Mouse (Mus musculus) forebrain, embryonic 16.5 days (tissue): Measurements from ENCODE around the gene Cenpm. TPM values are rescaled to one million over a fixed set of nuclear protein-coding genes. Genes with fewer than 3 reads are reported as not detected.
"Not testable (repeated sequence)": the region's sequence is repeated elsewhere in the genome, so short reads cannot be mapped to it uniquely, and the experiment has no call there.

ENCODE experiments used
- ATAC-seq: fragments of 200-750 bp; cut with Nextera tagmentation; 2 replicates; pipeline ENCODE4 v1.8.0; 2017; ENCODE audit warnings: mild to moderate bottlenecking, moderate library complexity
- H3K27ac ChIP-seq: fragments of 300-500 bp; sonication (generic); 2 replicates; pipeline ENCODE4 v1.5.1; 2014; ENCODE audit warnings: low read length, control low read depth
- H3K27me3 ChIP-seq: fragments of 300-500 bp; sonication (generic); replicated peaks from 2 replicates; pipeline ENCODE4 v1.6.1; 2014; ENCODE audit warnings: low read length; ENCODE audit not compliant: control insufficient read depth, insufficient read depth
- H3K36me3 ChIP-seq: fragments of 300-500 bp; sonication (generic); 2 replicates; pipeline ENCODE4 v1.6.1; 2014; ENCODE audit not compliant: control insufficient read depth, insufficient read depth
- H3K4me1 ChIP-seq: fragments of 300-500 bp; sonication (generic); replicated peaks from 2 replicates; pipeline ENCODE4 v1.6.1; 2014; ENCODE audit warnings: low read length; ENCODE audit not compliant: control insufficient read depth, insufficient read depth
- H3K4me2 ChIP-seq: fragments of 300-500 bp; sonication (generic); 2 replicates; pipeline ENCODE4 v1.6.1; 2014; ENCODE audit warnings: mild to moderate bottlenecking, low read length, control low read depth
- H3K4me3 ChIP-seq: fragments of 300-500 bp; sonication (generic); replicated peaks from 2 replicates; pipeline ENCODE4 v1.5.1; 2014; ENCODE audit warnings: mild to moderate bottlenecking, low read length, control low read depth
- H3K9ac ChIP-seq: fragments of 300-500 bp; sonication (generic); replicated peaks from 2 replicates; pipeline ENCODE4 v1.6.1; 2014; ENCODE audit warnings: low read depth, low read length, control low read depth
- H3K9me3 ChIP-seq: fragments of 300-500 bp; sonication (generic); 2 replicates; pipeline ENCODE4 v1.6.1; 2016; ENCODE audit warnings: low read length; ENCODE audit not compliant: control insufficient read depth
- WGBS: fragments of 180-500 bp; shearing (Covaris S2); extraction: QIAGEN DNeasy Blood & Tissue Kit; methylation state at CpG from one replicate; pipeline ENCODE4 v1.1.7; 2014; 5-methylcytosine and 5-hydroxymethylcytosine counted together
- polyA plus RNA-seq: library from polyadenylated mRNA; unstranded; fragments of >200 nt; fragmentation: Nextera tagmentation; extraction: Ambion mirVana; gene quantifications from 2 replicates; pipeline ENCODE4 v1.2.1, GENCODE M21; 2015

The Cenpm gene
- polyA plus RNA-seq, 1 experiment from 2014 or later: 29.8 TPM

GRCm38 (mm10) chr15:82252097-82252496, 7.5 kb upstream of the Cenpm start, which contains the start of gene 1500009C09Rik:
1500009C09Rik (plus strand) TSS chr15:82252397.
- Histone ChIP-seq H3K27ac (no peak within 1 kb of the TSS), H3K9ac (no peak within 1 kb of the TSS), H3K36me3 (no peaks in the 10 kb centered on the region), H3K4me2 (no peak within 1 kb of the TSS), H3K9me3 (no peaks in the 10 kb centered on the region), H3K4me1 (peaks cover 18% of the 10 kb centered on the region), H3K27me3 (no peaks in the 10 kb centered on the region), H3K4me3 (no peak within 1 kb of the TSS)
- WGBS: 91% methylated on average over 6 of the region's 6 CpGs
- ATAC-seq: no peak

GRCm38 (mm10) chr15:82251579-82251978, 7.0 kb upstream of the Cenpm start:
- H3K27me3 ChIP-seq: no peaks in the 10 kb centered on the region
- no peak overlapping the region for H3K9ac ChIP-seq
- no peaks in the 10 kb centered on the region for H3K36me3 ChIP-seq
- H3K4me3 ChIP-seq: no peak overlapping the region
- H3K4me1 ChIP-seq: peaks cover 13% of the 10 kb centered on the region
- H3K9me3 ChIP-seq: no peaks in the 10 kb centered on the region
- WGBS: 97% methylated on average over 3 of the region's 3 CpGs
- H3K4me2 ChIP-seq: no peak overlapping the region
- no peak overlapping the region for H3K27ac ChIP-seq
- no peak for ATAC-seq

GRCm38 (mm10) chr15:82247131-82247776, 2.7 kb upstream of the Cenpm start:
- Histone ChIP-seq H3K36me3 (no peaks in the 10 kb centered on the region), H3K4me2 (no peak overlapping the region), H3K9me3 (no peaks in the 10 kb centered on the region), H3K9ac (no peak overlapping the region), H3K27me3 (no peaks in the 10 kb centered on the region), H3K27ac (no peak overlapping the region), H3K4me1 (peaks cover 7% of the 10 kb centered on the region), H3K4me3 (no peak overlapping the region)
- 72% methylated on average over 3 of the region's 3 CpGs for WGBS
- ATAC-seq: no peak

- Histone ChIP-seq H3K4me3 (peak overlapping the region; percentile 82), H3K9ac (peak overlapping the region; percentile 63), H3K27ac (peak overlapping the region; percentile 81), H3K4me2 (peak overlapping the region; percentile 93)
- not testable (repeated sequence) for H3K9me3 ChIP-seq, H3K27me3 ChIP-seq, H3K4me1 ChIP-seq, ATAC-seq, H3K36me3 ChIP-seq
- 23% methylated on average over 9 of the region's 9 CpGs for WGBS
These were observed 235 bp upstream of the Cenpm start for GRCm38 (mm10) chr15:82244805-82245161.

GRCm38 (mm10) chr15:82243742-82244114, 820 bp downstream of the Cenpm start:
- ATAC-seq: peak; percentile 18; the same call in 1 of the 2 replicates
- Histone ChIP-seq H3K9ac (peak overlapping the region; percentile 63), H3K9me3 (no peaks in the 10 kb centered on the region), H3K4me2 (peak overlapping the region; percentile 93), H3K27ac (0 out of 2 replicates have a peak overlapping the region, but pooled peaks have one; percentile 16), H3K4me3 (peak overlapping the region; percentile 82), H3K36me3 (no peaks in the 10 kb centered on the region), H3K27me3 (no peaks in the 10 kb centered on the region), H3K4me1 (peaks cover 7% of the 10 kb centered on the region)
- 3% methylated on average over 12 of the region's 12 CpGs for WGBS

- Histone ChIP-seq H3K4me1 (peaks cover 7% of the 10 kb centered on the region), H3K27ac (no peak overlapping the region), H3K27me3 (no peaks in the 10 kb centered on the region), H3K36me3 (no peaks in the 10 kb centered on the region), H3K9ac (no peak overlapping the region; the same call in 1 of the 2 replicates), H3K4me3 (peak overlapping the region; percentile 82), H3K4me2 (peak overlapping the region; percentile 93), H3K9me3 (no peaks in the 10 kb centered on the region)
- ATAC-seq: no peak
- WGBS: 63% methylated on average over 3 of the region's 3 CpGs
These were observed 1.2 kb downstream of the Cenpm start for GRCm38 (mm10) chr15:82243311-82243710.

GRCm38 (mm10) chr15:82236565-82236964, 8.0 kb downstream of the Cenpm start:
- Histone ChIP-seq H3K9me3 (no peaks in the 10 kb centered on the region), H3K4me3 (no peak overlapping the region), H3K36me3 (no peaks in the 10 kb centered on the region), H3K4me1 (peaks cover 9% of the 10 kb centered on the region), H3K4me2 (no peak overlapping the region), H3K9ac (no peak overlapping the region), H3K27me3 (no peaks in the 10 kb centered on the region), H3K27ac (no peak overlapping the region)
- 18% methylated on average over 5 of the region's 5 CpGs for WGBS
- ATAC-seq: peak; percentile 74

GRCm38 (mm10) chr15:82235661-82236060, 8.9 kb downstream of the Cenpm start:
- peaks cover 9% of the 10 kb centered on the region for H3K4me1 ChIP-seq
- H3K4me2 ChIP-seq: no peak overlapping the region
- no peak for ATAC-seq
- no peak overlapping the region for H3K27ac ChIP-seq
- 73% methylated on average over 10 of the region's 10 CpGs for WGBS
- H3K9ac ChIP-seq: no peak overlapping the region
- H3K27me3 ChIP-seq: no peaks in the 10 kb centered on the region
- H3K36me3 ChIP-seq: no peaks in the 10 kb centered on the region
- H3K4me3 ChIP-seq: no peak overlapping the region
- H3K9me3 ChIP-seq: no peaks in the 10 kb centered on the region

GRCm38 (mm10) chr15:82232651-82233050, 11.9 kb downstream of the Cenpm start:
- Histone ChIP-seq H3K4me3 (no peak overlapping the region), H3K27me3 (no peaks in the 10 kb centered on the region), H3K4me2 (no peak overlapping the region), H3K9me3 (no peaks in the 10 kb centered on the region), H3K36me3 (no peaks in the 10 kb centered on the region), H3K4me1 (peaks cover 9% of the 10 kb centered on the region), H3K9ac (no peak overlapping the region), H3K27ac (no peak overlapping the region)
- no peak for ATAC-seq
- 71% methylated on average over 4 of the region's 4 CpGs for WGBS
